Mouse (Mus musculus) layer of hippocampus, adult 8-10 months (tissue): Measurements from ENCODE around the gene Lpcat1. TPM values are rescaled to one million over a fixed set of nuclear protein-coding genes. Genes with fewer than 3 reads are reported as not detected.

Experiments
- DNase-seq, 2 experiments: peaks; one replicate each; pipeline ENCODE4 v3.0.0; 2022; ENCODE audit warnings: low spot score in 2 of 2
- total RNA-seq, 4 experiments: library from RNA; stranded (reverse); gene quantifications; 2 replicates each; pipeline ENCODE4 v1.2.4; 2022

Gene Lpcat1
- 10 to 100 TPM; 33.1 to 47.9 (median 44.0) TPM for total RNA-seq

GRCm38 (mm10) chr13:73467034-73467420, at the start of gene Lpcat1:
Gene Lpcat1 (plus strand): TSS chr13:73467197.
- DNase-seq, result peak; percentile 75 to 86

- DNase-seq, result no peak
Measured at GRCm38 (mm10) chr13:73417478-73418220, 49.3 kb upstream of the Lpcat1 start.

DNA sequence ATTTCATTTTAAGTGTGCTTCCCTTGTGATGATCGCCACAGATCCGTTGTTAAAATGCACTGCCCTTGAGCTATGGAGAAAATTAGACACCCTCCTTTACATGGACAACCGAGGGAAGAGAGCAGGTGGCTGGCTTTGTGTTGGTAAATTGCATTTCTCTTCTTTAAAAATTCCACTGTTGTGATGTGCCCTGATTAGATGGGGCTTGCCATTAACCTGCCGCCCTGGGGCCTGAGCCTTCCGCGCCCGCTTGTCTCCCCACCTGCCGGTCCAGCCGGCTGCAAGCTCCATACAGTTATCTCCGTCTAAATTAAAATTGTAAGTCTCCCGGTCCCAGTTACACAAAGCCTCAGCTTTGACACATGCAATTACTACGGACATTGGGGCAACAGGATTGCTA, 48.7 kb upstream of the Lpcat1 start:
- no peak for DNase-seq

DNA sequence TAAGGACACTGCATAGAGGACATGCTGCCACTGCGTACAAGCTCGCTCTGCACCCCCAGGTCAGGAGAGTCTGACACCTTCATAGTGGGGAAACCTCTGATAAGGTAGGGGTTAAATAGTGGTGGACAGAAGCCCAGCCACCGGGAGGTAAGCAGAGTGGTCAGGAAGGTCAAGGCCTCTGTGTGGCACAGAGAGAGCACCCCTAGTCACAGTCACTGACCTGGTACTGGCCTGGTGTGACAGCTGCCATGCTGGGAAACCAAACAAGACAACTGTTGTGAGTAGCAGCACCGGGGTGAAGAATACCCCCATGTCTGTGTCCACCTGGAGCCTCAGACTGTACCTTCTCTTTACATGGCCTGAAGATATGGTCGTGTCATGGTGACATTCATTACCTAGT, 47.8 kb upstream of the Lpcat1 start:
- DNase-seq, result no peak

- DNase-seq, result no peak
Measured at GRCm38 (mm10) chr13:73423043-73423442, 44.0 kb upstream of the Lpcat1 start.

- DNase-seq, result no peak
Measured at GRCm38 (mm10) chr13:73425035-73425434, 42.0 kb upstream of the Lpcat1 start.

DNA sequence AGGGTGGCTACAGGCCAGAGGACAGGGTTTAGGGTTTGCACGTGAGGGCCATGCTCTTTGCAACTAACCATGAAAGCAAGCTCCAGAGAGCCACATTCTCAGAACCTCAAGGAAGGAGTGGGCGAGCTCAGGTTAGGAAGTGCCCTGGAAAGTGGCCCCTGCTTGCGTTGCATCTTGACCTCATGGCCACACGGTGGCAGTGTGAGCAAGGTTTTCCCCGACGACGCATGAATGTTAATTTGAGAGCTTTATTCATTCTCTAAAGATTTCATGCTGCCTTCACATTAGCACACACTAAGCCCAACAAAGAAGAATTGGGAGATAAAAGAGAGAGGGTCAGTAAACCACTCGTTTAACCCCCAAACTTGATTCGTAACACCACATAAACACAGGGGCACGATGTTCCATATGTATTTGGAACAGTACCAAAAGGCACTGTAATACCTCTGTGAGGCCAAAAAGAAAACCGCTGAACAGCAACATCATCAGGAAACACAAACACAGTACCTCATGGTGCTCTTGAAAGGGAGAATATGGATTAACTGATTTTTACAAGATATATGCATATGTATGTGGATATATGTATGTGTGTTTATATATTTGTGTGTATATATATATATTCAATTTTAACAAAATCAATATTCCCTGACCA, 41.0 kb upstream of the Lpcat1 start:
- peak; percentile 37 to 73 for DNase-seq

- no peak for DNase-seq
Measured at GRCm38 (mm10) chr13:73426587-73426986, 40.4 kb upstream of the Lpcat1 start.

- DNase-seq, result no peak
Measured at GRCm38 (mm10) chr13:73429605-73430321, 37.2 kb upstream of the Lpcat1 start.

DNA sequence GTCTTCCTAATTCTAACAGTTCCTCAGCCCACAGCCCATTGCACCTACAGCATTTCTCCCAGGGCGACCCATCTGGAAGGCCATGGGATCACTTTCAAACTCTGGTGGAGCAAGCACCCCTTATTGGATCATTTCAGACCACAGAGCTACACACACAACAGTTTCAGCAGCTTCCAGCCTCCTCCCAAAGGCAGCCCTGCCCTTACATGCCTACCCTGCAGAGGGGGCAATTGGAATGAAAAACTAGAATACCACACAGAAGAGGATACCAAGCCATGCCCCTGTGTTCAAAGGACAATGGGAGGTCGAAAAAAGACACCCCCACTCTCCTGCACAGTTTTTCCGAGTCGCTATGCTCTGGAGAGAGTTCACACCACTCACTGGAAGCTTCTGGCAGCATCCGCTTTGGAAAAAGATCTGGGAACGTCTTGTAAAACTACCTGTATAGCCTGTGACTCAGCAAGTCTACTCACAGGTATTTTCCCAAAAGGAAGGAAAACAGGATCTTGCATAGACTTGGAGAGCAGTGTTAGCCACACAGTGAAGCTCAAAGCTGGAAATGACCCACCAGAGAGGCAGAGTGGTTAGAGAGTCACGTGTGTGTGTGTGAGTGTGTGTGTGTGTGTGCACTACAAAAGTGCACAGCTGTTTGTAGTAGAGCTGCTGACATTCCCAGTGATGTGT, 34.4 kb upstream of the Lpcat1 start:
- DNase-seq, result no peak

GRCm38 (mm10) chr13:73433681-73434535, 33.1 kb upstream of the Lpcat1 start:
- no peak for DNase-seq

- DNase-seq, result no peak
Measured at GRCm38 (mm10) chr13:73434687-73435086, 32.3 kb upstream of the Lpcat1 start.

DNA sequence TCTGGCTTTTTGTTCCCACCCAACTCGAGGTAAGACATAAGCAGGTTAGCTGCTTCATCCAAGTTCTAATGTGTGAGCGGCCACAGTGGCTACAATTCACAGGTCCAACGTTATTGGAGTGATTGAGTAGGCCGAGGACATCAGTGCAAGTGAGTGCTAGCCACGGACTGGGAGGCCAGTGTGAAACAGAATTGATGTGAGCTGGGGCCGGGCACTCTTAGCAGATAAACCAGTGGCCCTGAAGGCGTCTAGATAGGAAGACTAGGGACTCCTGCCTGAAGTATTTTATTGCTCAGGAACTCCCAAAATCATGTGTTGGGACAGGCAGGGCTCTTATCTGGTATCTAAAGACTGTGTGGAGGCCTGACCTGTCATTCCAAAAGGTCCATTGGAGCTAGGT, 31.3 kb upstream of the Lpcat1 start:
- DNase-seq, result no peak

DNA sequence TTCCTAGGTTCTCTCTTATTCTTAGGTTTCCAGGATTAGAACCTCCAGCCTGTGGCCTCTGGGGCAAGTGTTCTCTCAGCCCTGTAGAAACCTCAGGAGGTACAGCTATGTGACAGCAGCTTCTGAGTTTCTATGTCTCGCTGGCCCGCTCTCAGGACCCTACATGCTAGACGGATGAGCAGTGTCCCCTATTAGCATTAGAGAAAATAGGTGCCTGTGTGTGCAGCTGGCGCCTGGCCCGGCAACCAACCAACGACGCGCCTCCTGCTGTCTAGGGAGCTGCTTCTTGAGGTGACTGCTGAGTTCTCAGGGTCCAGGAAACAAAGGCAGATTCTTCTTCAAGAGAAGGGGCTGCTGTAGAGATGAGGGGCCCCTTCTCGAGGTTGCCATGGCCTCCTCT, 27.9 kb upstream of the Lpcat1 start:
- DNase-seq, result no peak

GRCm38 (mm10) chr13:73441032-73441431, 26.0 kb upstream of the Lpcat1 start:
- DNase-seq, result no peak

GRCm38 (mm10) chr13:73441686-73442085, 25.3 kb upstream of the Lpcat1 start:
- DNase-seq, result no peak

GRCm38 (mm10) chr13:73442431-73442830, 24.6 kb upstream of the Lpcat1 start:
- no peak for DNase-seq

DNA sequence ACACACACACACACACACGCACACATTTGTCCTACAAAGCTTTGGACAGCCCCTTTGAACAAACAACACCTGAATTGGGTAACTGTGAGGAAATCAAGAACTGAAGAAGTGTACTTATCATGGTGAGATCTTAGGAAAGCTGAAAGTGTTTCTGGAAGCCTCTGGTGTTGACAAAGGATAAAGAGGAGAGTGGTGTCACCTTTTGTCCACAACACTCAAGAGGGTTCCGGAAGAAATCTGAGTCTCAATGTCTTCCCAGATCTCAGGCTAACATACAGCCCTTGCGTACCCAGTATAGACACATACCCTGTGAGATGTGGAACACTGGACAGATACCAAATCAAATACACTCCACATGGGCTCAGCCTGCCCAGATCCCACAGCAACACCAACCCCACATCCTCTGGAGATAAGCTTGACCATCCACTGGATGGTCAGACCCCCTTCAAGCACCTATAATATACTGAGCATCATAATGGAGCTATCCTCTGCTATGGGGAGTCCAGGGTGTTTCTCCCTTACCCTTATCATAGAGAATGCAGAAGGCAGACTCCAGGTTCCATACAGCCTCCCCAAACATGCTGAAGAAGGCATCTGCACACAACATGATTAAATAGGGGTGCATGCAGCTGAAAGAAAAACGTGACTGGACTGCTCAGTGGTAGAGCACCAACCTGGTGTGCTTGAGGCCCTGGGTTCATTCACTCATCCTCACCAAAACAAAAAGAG, 23.7 kb upstream of the Lpcat1 start:
- DNase-seq, result no peak

GRCm38 (mm10) chr13:73445087-73445486, 21.9 kb upstream of the Lpcat1 start:
- no peak for DNase-seq

GRCm38 (mm10) chr13:73446076-73446475, 20.9 kb upstream of the Lpcat1 start:
- DNase-seq, result no peak
